Mouse (Mus musculus) heart, embryonic 10.5 days (tissue): Measurements from ENCODE around the gene Gm21119. TPM values are rescaled to one million over a fixed set of nuclear protein-coding genes. Genes with fewer than 3 reads are reported as not detected.
"Not testable (repeated sequence)": the region's sequence is repeated elsewhere in the genome, so short reads cannot be mapped to it uniquely, and the experiment has no call there.

ENCODE experiments used
- DNase-seq: peaks from one replicate; pipeline ENCODE4 v3.0.0-alpha.2; 2017; ENCODE audit warnings: low spot score
- H3K27ac ChIP-seq: fragments of 300-500 bp; sonication (generic); 2 replicates; pipeline ENCODE4 v1.5.1; 2016; ENCODE audit warnings: mild to moderate bottlenecking
- H3K27me3 ChIP-seq: fragments of 300-500 bp; sonication (generic); 2 replicates; pipeline ENCODE4 v1.6.1; 2016; ENCODE audit warnings: mild to moderate bottlenecking; ENCODE audit not compliant: poor library complexity, insufficient read depth, severe bottlenecking
- H3K36me3 ChIP-seq: fragments of 300-500 bp; sonication (generic); 2 replicates; pipeline ENCODE4 v1.6.1; 2016; ENCODE audit warnings: mild to moderate bottlenecking, moderate library complexity
- H3K4me1 ChIP-seq: fragments of 300-500 bp; sonication (generic); 2 replicates; pipeline ENCODE4 v1.6.1; 2016; ENCODE audit warnings: mild to moderate bottlenecking
- H3K4me3 ChIP-seq: fragments of 300-500 bp; sonication (generic); 2 replicates; pipeline ENCODE4 v1.5.1; 2016; ENCODE audit warnings: mild to moderate bottlenecking, moderate library complexity
- H3K9me3 ChIP-seq: fragments of 300-500 bp; sonication (generic); 2 replicates; pipeline ENCODE4 v1.6.1; 2016; ENCODE audit warnings: mild to moderate bottlenecking, moderate library complexity
- WGBS: fragments of 180-500 bp; shearing (Covaris S2); methylation state at CpG from one replicate; pipeline ENCODE4 v1.1.7; 2016; 5-methylcytosine and 5-hydroxymethylcytosine counted together
- polyA plus RNA-seq: library from polyadenylated mRNA; unstranded; fragments of >200 nt; fragmentation: Nextera tagmentation; extraction: Ambion mirVana; gene quantifications from 2 replicates; pipeline ENCODE4 v1.2.1, GENCODE M21; 2016

The Gm21119 gene
- 0.11 and 0.13 TPM in 2 replicates for polyA plus RNA-seq

- H3K36me3 ChIP-seq, H3K4me3 ChIP-seq, H3K27me3 ChIP-seq, H3K9me3 ChIP-seq, H3K27ac ChIP-seq, H3K4me1 ChIP-seq, DNase-seq: not testable (repeated sequence)
- WGBS: no CpG with 5 or more reads among the region's 2 CpGs
Observed at GRCm38 (mm10) chr8:20614619-20615018, at the start of gene Gm21119. Gene Gm21119 (plus strand): TSS chr8:20614919.

DNA sequence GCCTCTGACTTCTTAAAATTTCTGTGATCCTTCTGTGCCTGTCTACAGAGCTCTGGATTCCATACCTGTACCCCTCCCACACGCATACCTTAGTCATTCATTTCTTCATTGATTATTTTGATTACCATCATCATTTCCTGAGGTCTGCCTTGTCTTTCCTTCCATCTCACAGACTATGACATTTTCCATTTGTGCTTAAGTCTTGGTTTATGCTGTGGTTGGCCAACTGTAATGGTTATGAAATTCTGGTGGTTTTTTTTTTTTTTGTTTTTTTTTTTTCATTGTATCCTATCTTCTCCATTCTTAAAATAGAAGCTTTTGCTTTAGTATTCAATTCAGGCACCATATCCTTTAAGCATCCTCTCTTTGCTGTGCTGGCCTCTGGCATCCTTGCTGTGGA is 48.0 kb upstream of the Gm21119 start:
- DNase-seq, H3K9me3 ChIP-seq, H3K36me3 ChIP-seq, H3K4me1 ChIP-seq, H3K4me3 ChIP-seq, H3K27me3 ChIP-seq, H3K27ac ChIP-seq: not testable (repeated sequence)
- WGBS: 100% methylated on average over 1 of the region's 1 CpGs

DNA sequence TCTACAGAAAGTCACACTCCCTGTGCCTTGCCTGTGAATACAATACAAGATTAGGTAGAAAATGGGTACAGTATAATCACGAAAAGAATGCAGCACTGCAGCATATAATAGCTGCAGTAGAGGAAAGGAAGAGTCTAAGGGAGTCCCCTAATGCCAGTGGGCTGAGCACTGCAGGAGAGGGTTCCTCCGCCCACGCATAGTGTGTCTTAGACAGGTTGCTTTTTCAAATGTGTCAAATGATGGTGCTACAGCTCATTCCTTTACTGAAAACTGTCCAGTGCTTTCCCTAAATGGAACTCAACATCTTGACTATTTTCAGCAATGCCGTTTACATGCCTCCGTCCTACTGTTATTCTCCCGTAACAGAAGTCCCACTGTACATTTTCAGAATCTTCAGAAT is 33.6 kb upstream of the Gm21119 start:
- H3K9me3 ChIP-seq, H3K27me3 ChIP-seq, H3K27ac ChIP-seq, H3K4me1 ChIP-seq, H3K4me3 ChIP-seq, H3K36me3 ChIP-seq: not testable (repeated sequence)
- peak; percentile 42 for DNase-seq
- WGBS: 91% methylated on average over 5 of the region's 6 CpGs

DNA sequence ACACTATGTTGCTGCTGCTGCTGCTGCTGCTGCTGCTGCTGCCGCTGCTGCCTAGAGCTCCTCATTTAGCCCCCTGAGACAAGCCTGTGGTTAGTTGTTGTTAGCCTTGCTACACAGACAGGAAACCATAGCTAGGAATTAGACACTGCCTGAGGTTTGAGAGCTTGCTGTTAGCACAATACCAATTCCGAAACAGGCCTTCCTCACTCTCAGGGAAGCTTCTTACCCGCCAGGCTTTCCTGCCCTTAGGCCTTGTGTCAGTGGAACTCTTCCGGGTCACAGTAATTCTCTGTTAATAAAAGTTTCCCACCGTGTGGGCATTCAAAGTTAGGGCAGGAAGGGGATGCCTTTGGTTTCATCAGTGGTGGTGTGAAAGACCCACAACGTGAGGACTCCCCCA is 31.9 kb upstream of the Gm21119 start:
- not testable (repeated sequence) for DNase-seq, H3K4me1 ChIP-seq, H3K9me3 ChIP-seq, H3K27me3 ChIP-seq, H3K27ac ChIP-seq, H3K4me3 ChIP-seq, H3K36me3 ChIP-seq
- 73% methylated on average over 4 of the region's 6 CpGs for WGBS

DNA sequence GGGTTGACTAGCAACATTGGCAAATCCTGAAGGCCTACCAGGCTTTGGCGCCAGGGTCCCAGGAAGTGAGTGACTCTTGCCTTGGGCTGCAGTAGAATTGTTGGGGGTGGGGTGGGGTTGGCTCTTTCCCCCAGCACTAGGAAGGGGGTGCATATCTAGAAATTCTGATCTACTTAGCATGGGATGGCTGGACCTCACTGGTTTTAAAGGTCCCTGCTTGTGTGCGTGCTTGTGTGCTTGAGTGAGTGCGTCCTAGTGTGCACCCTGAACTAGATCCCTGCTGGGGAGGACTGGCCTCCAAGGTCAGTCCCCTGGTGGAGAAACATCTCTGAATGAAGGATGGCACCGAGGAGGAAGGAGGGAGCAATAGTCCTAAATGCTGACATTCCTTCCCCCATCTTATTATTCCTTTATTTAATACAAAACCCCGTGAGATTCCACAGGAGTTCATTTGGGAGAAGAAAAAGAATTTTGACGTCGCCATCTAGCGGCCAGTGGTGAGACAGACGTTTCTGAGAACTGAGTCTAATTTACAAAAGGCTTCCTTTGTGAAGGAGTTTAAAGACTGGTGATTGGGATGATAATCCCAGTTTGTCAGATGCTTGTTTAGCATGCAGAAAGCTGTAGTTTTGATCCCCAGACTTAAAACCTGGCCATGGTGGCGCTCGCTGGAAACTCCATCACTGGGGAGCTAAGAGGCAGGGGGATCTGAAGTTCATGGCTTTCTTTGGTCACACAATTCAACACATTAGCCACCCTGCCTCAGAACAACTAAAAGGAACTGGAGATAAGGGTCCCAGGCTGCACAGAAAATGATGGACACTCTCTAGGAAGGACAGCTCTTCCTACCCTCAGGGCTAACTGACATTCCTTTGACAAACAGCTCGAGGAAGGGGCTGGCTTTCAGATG is 26.2 kb upstream of the Gm21119 start:
- H3K36me3 ChIP-seq, H3K4me3 ChIP-seq, H3K27me3 ChIP-seq, H3K4me1 ChIP-seq, H3K9me3 ChIP-seq, H3K27ac ChIP-seq: not testable (repeated sequence)
- WGBS: 29% methylated on average over 10 of the region's 12 CpGs
- DNase-seq: peak; percentile 53

- not testable (repeated sequence) for H3K27ac ChIP-seq, H3K9me3 ChIP-seq, H3K4me1 ChIP-seq, DNase-seq, H3K27me3 ChIP-seq, H3K4me3 ChIP-seq, H3K36me3 ChIP-seq
- 79% methylated on average over 2 of the region's 4 CpGs for WGBS
Observed at GRCm38 (mm10) chr8:20589178-20589539, 25.6 kb upstream of the Gm21119 start.

GRCm38 (mm10) chr8:20590117-20590997 is 24.4 kb upstream of the Gm21119 start:
- DNase-seq: peak; percentile 52
- 83% methylated on average over 3 of the region's 9 CpGs for WGBS

GRCm38 (mm10) chr8:20591002-20591401 is 23.7 kb upstream of the Gm21119 start:
- not testable (repeated sequence) for H3K27ac ChIP-seq, DNase-seq, H3K9me3 ChIP-seq, H3K4me3 ChIP-seq, H3K36me3 ChIP-seq, H3K27me3 ChIP-seq, H3K4me1 ChIP-seq
- 73% methylated on average over 5 of the region's 8 CpGs for WGBS

More at GRCm38 (mm10) chr8:20590117-20590997, 24.4 kb upstream of the Gm21119 start:
- not testable (repeated sequence) for H3K27me3 ChIP-seq, H3K36me3 ChIP-seq, H3K27ac ChIP-seq, H3K9me3 ChIP-seq, H3K4me1 ChIP-seq, H3K4me3 ChIP-seq

DNA sequence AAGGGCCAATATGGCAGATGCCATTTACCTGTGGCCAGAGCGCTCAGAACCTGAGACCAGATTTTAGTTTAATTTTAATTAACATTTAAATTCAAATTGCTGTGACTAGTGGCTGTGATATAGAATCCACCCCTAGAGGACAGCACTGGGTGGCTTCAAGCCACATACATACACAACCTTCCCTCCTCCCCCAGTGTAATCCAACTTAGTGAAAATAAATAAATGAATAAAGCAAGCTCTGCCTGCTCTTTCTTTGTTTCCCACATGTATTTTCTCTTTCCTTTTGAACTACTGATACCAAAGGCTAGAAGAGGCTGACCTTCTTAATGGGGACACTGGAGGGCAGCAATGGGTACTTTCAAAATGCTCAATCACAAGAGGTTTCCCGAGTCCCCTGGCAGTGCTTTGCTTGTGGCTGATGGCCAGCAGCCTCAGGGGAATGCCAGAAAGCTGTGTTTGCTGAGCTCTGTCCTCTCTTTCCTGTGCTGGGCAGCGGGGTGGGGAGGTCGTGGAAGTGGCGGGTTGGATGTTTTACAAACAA is 21.9 kb upstream of the Gm21119 start:
- H3K4me1 ChIP-seq, H3K4me3 ChIP-seq, DNase-seq, H3K27ac ChIP-seq, H3K9me3 ChIP-seq, H3K27me3 ChIP-seq, H3K36me3 ChIP-seq: not testable (repeated sequence)
- WGBS: 62% methylated on average over 1 of the region's 5 CpGs

- not testable (repeated sequence) for DNase-seq, H3K9me3 ChIP-seq, H3K4me1 ChIP-seq, H3K36me3 ChIP-seq, H3K4me3 ChIP-seq, H3K27ac ChIP-seq, H3K27me3 ChIP-seq
- no CpG with 5 or more reads among the region's 4 CpGs for WGBS
Observed at GRCm38 (mm10) chr8:20593841-20594240, 20.9 kb upstream of the Gm21119 start.

GRCm38 (mm10) chr8:20596081-20596841 is 18.5 kb upstream of the Gm21119 start:
- not testable (repeated sequence) for DNase-seq, H3K4me3 ChIP-seq, H3K9me3 ChIP-seq, H3K27ac ChIP-seq, H3K27me3 ChIP-seq, H3K36me3 ChIP-seq, H3K4me1 ChIP-seq
- 80% methylated on average over 6 of the region's 9 CpGs for WGBS

DNA sequence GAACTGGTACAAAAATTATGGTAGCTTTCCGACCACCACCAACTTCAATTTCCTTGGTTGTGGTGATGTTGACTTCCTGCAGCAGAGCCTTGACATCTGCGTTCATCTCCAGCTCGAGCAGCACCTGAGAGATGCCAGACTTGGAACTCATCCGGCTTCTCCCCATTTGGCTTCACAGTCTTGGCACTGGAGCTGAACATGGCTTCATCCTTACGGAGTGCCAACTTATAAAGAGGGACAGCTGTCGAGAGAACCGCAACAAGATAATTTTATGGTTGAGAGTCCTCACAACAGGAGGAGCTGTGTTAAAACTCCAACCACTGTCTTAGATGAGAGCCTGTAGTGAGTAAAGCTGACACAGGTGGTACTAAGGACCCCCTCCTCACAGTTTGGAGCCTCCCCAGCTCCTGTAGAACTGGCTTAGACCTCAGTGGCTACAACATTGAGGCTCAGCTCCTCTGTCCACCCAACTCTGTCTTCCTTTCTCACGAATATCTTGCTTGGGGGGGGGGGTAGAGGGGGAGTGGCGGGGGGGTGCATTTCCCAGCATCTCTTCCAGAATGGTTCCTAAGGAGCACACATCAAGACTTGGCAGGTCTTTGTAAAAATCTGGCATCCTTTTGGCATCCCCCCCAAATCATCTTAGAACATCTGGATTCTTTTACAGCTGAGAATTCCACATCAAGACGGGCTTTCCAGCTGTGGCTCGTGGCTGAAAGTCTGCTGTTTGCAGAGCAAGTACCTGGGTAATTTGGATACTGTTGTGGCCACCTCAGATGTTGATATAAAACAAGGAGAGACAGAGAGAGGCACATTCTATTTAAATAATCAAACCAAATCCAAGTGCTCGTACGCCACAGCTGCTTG is 17.6 kb upstream of the Gm21119 start:
- H3K4me3 ChIP-seq: not testable (repeated sequence)

More for the DNA sequence above, 17.6 kb upstream of the Gm21119 start:
- H3K27me3 ChIP-seq, H3K9me3 ChIP-seq, H3K27ac ChIP-seq, H3K36me3 ChIP-seq, H3K4me1 ChIP-seq: not testable (repeated sequence)
- WGBS: 82% methylated on average over 10 of the region's 13 CpGs
- DNase-seq: peak; percentile 52
